Mouse (Mus musculus) kidney, adult 2 months (tissue): ENCODE data around the gene Cops4. TPM values are rescaled to one million over a fixed set of nuclear protein-coding genes. Genes with fewer than 3 reads are reported as not detected.

Experiments used
- DNase-seq: peaks from one replicate; pipeline ENCODE4 v3.0.0; 2021
- H3K27ac ChIP-seq: fragments of 200-500 bp; 2 replicates; pipeline ENCODE4 v1.5.1; 2012; ENCODE audit warnings: low read depth, low read length, control low read depth, inconsistent platforms; ENCODE audit not compliant: insufficient read depth
- H3K27me3 ChIP-seq: fragments of 200-500 bp; replicated peaks from 2 replicates; pipeline ENCODE4 v1.6.1; 2012; ENCODE audit warnings: mild to moderate bottlenecking, moderate library complexity, low read length, inconsistent platforms; ENCODE audit not compliant: control insufficient read depth, insufficient read depth
- H3K36me3 ChIP-seq: fragments of 200-500 bp; 2 replicates; pipeline ENCODE4 v1.6.1; 2012; ENCODE audit warnings: mild to moderate bottlenecking, moderate library complexity, low read length, inconsistent platforms; ENCODE audit not compliant: control insufficient read depth, insufficient read depth
- H3K4me1 ChIP-seq: fragments of 200-500 bp; 2 replicates; pipeline ENCODE4 v1.6.1; 2011; ENCODE audit warnings: low read length; ENCODE audit not compliant: control insufficient read depth, insufficient read depth
- H3K4me3 ChIP-seq: fragments of 200-500 bp; 2 replicates; pipeline ENCODE4 v1.5.1; 2011; ENCODE audit warnings: mild to moderate bottlenecking, low read depth, low read length, control low read depth; ENCODE audit not compliant: insufficient read depth
- CTCF ChIP-seq: fragments of 200-500 bp; conservative IDR thresholded peaks from 2 replicates; pipeline ENCODE4 v1.5.1; 2011; ENCODE audit warnings: low read depth, mild to moderate bottlenecking, control low read depth, low read length, moderate library complexity, mixed read lengths; ENCODE audit not compliant: insufficient read depth, insufficient read length
- POLR2A ChIP-seq: fragments of 200-500 bp; IDR thresholded peaks from one replicate; pipeline ENCODE4 v1.6.1; 2011; ENCODE audit warnings: low read depth, low read length, control low read depth
- WGBS: fragments of 180-500 bp; shearing (Covaris S2); methylation state at CpG from one replicate; pipeline ENCODE4 v1.1.7; 2018; 5-methylcytosine and 5-hydroxymethylcytosine counted together
- polyA plus RNA-seq: library from polyadenylated mRNA; depleted of rRNA; stranded (reverse); fragments of >200 nt; gene quantifications from 2 replicates; pipeline ENCODE4 v1.2.3, GENCODE M21; 2012

Gene Cops4
- polyA plus RNA-seq, 1 experiment = 29.8 TPM

DNA sequence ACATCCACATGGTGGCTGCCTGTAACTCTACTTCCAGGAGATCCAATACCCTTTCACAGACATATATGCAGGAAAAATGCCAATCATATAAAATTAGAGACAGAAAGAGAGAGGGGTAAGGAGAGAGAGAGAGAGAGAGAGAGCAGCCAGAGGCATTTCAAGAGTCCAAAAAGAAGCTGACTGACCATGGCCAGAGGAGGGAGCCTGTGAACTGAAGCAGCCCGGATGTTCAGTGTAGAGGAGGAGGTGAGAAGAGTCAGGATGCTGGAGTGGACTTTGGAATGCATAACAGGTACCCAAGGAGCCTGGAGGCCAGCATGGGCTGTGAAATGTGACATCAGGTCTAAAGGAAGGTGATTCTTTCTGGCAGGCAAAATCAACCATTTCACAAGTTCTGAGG lies 56.7 kb downstream of the Cops4 start:
- Histone ChIP-seq H3K36me3 (no peaks in the 10 kb centered on the region), H3K4me1 (no peaks in the 10 kb centered on the region), H3K27me3 (no peaks in the 10 kb centered on the region), H3K27ac (no peak overlapping the region), H3K4me3 (no peak overlapping the region)
- WGBS = 50% methylated on average over 1 of the region's 1 CpGs
- peak; percentile 45 for DNase-seq
- TF ChIP-seq CTCF (peak; percentile 27; the same call in 1 of the 2 replicates), POLR2A (no peak)

DNA sequence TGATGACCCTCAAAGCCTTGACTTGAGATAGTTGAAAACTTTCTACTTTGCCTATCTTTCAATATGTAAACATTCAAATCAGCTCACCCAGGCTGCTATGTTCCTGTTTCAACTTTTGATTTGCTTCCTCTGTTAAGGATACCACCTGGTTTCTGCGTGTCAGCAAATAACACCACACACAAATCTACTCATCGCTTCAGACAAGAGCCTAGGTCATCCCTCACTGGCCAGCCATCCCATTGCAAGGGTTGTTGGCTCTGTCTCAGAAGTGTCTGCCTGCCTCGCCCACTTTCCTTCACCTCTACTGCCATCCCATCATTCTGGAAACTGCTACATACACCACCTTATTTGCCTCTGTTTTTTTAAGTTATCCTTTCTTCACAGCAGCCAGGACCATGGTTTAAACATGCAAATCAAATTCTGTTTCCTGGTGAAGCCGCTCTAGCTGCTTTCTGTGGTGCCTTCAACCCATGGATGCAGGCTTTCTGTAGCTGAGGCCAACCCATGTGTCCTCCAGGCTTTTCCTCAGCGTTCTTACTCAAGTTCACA lies 60.8 kb downstream of the Cops4 start:
- no peaks in the 10 kb centered on the region for H3K36me3 ChIP-seq
- no peak overlapping the region for H3K27ac ChIP-seq
- H3K4me3 ChIP-seq = no peak overlapping the region
- WGBS = 87% methylated on average over 5 of the region's 5 CpGs
- TF ChIP-seq POLR2A (no peak), CTCF (no peak)
- DNase-seq = no peak
- H3K4me1 ChIP-seq = peaks cover 2% of the 10 kb centered on the region; the same call in 1 of the 2 replicates
- H3K27me3 ChIP-seq = no peaks in the 10 kb centered on the region

DNA sequence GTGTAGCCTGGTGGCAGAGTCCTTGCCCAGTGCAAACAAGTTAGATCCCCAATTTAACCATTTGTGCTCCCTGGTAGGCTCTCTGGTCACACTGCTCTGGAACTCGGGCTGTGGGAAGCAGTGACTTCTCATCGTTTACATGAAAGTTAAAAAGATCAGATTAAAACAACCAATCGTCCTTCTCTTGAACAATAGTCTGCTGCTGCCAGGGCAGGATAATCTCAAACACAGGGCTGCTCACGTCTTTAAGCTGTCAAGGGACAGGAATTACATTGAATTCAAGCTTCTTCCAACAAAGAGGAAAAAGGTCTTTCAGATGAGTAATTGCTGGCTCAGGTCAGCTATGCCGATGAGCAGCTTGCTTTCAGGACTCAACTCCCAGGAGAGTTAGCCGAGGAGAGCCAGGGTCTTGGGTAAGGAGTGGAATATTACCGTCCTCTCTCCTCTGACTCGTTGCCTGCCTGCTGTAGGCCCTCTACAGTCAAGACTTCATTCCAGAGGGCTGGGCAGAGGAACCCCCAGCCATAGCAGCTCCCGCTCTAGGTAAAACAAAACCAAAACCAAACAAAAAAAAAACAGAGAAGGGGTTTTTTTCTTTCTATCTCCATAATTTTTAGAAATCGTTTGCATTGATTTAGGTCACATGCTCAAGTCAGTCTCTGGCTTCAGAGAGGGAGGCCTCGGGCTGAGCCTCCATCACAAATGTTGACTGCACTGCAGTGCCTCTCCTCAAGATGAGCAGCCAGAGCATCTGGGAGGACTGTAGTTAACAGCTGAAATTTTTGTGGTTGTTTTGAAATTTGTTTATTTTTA lies 63.7 kb downstream of the Cops4 start:
- WGBS = 55% methylated on average over 11 of the region's 11 CpGs
- TF ChIP-seq POLR2A (no peak), CTCF (no peak)
- Histone ChIP-seq H3K4me3 (no peak overlapping the region), H3K27me3 (no peaks in the 10 kb centered on the region), H3K4me1 (peaks cover 2% of the 10 kb centered on the region; the same call in 1 of the 2 replicates), H3K27ac (peak overlapping the region; percentile 29; the same call in 1 of the 2 replicates), H3K36me3 (no peaks in the 10 kb centered on the region)
- DNase-seq = peak; percentile 42

DNA sequence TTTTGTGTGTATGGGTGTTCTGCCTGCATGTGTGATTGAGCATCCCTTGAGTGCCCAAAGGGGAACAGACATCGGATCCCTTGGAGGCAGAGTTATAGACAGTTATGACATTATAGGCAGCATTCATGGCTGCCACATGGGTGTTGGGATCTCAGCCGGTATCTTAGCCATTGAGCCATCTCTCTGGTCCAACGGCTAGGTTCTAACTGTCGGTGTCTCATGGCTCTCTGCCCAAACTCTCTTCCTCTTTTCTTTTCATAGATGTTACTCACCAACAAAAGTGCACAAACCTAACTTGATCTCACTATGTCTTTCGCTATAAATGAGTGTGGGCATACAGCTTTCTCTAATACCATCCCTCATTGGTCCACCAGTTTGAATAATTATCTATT lies 64.3 kb downstream of the Cops4 start:
- H3K27ac ChIP-seq = no peak overlapping the region
- no peak for DNase-seq
- TF ChIP-seq POLR2A = no peak
- no peak for TF ChIP-seq CTCF
- WGBS = 83% methylated on average over 5 of the region's 5 CpGs
- H3K27me3 ChIP-seq = no peaks in the 10 kb centered on the region
- H3K4me1 ChIP-seq = peaks cover 2% of the 10 kb centered on the region; the same call in 1 of the 2 replicates
- H3K36me3 ChIP-seq = no peaks in the 10 kb centered on the region
- H3K4me3 ChIP-seq = no peak overlapping the region

DNA sequence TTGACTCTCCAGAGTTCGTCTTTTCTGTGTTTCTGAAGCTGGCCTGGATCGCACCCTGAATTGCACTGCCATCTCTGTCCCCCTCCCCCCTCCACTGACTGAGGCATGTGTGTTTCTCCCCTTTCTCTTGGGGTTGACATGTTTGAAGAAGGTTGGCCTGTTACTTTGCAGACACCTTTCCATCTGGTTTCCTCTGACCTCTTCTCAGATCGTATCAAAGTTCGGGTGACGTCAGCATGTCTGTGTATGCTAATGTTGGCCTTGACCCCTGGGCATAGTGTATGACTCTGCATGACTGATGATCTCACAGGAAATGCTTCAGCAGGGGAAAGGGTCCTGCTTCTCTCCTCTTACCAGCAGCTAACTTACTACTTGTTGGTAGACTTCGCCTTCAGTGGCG lies 65.0 kb downstream of the Cops4 start:
- no peak for DNase-seq
- TF ChIP-seq CTCF (no peak), POLR2A (no peak)
- Histone ChIP-seq H3K4me3 (no peak overlapping the region), H3K27ac (no peak overlapping the region), H3K36me3 (no peaks in the 10 kb centered on the region), H3K27me3 (no peaks in the 10 kb centered on the region), H3K4me1 (peaks cover 2% of the 10 kb centered on the region; the same call in 1 of the 2 replicates)
- WGBS = 73% methylated on average over 7 of the region's 7 CpGs

DNA sequence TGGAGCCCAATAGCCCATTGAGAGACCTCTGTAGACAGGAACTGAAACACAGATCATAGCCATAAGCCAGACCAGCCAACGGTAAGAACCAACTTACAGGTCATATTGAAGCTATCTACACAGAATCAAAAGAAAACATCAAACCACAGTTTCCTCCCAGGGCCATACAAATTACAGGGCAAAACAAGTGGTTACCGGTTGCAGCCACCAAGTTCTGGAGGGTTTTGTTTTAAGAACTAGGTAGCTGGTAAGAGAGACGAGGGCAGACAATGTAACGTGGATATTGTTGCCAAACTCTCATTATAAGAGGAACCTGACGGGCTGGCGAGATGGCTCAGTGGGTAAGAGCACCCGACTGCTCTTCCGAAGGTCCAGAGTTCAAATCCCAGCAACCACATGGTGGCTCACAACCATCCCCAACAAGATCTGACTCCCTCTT lies 67.1 kb downstream of the Cops4 start:
- peaks cover 2% of the 10 kb centered on the region; the same call in 1 of the 2 replicates for H3K4me1 ChIP-seq
- H3K36me3 ChIP-seq = no peaks in the 10 kb centered on the region
- H3K4me3 ChIP-seq = no peak overlapping the region
- H3K27me3 ChIP-seq = no peaks in the 10 kb centered on the region
- WGBS = 87% methylated on average over 8 of the region's 8 CpGs
- no peak for DNase-seq
- H3K27ac ChIP-seq = no peak overlapping the region
- TF ChIP-seq POLR2A = no peak
- no peak for TF ChIP-seq CTCF

DNA sequence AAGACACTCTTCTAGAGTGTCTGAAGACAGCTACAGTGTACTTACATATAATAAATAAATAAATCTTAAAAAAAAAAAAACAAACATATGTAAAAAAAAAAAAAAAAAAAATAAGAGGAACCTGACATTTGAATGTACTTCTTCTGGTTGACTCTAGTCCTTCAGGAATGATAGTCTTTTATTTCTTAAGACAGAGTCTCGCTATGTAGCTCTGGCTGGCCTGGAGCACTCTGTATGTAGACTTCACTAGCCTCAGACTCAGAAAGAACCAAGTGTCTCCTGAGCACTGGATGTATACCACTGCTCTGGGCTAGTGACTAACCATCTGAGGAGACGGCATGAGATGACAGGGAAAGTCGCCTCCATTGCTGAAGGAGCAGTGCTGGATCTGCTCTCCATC lies 67.5 kb downstream of the Cops4 start:
- DNase-seq = no peak
- WGBS = 95% methylated on average over 3 of the region's 3 CpGs

More for the DNA sequence above, 67.5 kb downstream of the Cops4 start:
- H3K27me3 ChIP-seq = no peaks in the 10 kb centered on the region
- H3K4me1 ChIP-seq = no peaks in the 10 kb centered on the region; the same call in 1 of the 2 replicates
- TF ChIP-seq POLR2A = no peak
- TF ChIP-seq CTCF = no peak
- no peaks in the 10 kb centered on the region for H3K36me3 ChIP-seq
- no peak overlapping the region for H3K4me3 ChIP-seq
- no peak overlapping the region for H3K27ac ChIP-seq
